Mouse (Mus musculus) liver, adult (tissue): Measurements from ENCODE around the gene Gdpd5.

Source experiments
- GATA4 ChIP-seq: IDR thresholded peaks from 2 replicates; pipeline ENCODE4 v1.6.1; 2014; ENCODE audit warnings: mild to moderate bottlenecking, low read length; ENCODE audit not compliant: insufficient replicate concordance

Gene Gdpd5

DNA sequence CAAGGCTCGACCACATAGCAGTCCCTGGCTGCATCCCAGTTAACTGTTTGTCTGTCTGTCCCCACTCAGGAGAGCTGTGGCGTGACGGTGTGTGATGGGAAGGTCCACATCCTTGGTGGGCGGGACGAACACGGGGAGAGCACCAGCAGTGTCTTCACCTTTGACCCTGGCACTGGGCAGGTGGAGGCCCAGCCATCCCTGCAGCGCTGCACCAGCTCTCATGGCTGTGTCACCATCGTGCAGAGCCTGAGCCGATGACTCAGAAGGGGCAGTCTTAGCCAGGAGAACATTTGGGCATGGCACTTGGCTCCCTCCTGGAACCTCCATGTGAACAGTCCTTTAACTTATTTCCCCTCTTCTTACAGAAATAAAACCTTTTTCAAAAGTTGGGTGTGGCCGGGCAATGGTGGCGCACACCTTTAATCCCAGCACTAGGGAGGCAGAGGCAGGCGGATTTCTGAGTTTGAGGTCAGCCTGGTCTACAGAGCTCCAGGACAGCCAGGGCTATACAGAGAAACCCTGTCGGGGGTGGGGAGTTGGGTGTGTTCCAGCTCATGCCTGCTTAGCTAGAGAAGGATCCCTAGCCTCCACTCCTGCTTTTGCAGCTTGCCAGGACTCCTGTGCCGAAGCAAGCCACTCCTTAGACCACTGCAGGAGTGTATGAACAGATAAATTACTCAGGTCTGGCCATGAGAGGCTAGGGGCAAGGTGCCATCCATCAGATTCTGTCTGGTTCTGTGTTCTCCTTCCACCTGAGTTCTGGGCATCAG lies 92.6 kb downstream of the Gdpd5 start:
- no peak for TF ChIP-seq GATA4

DNA sequence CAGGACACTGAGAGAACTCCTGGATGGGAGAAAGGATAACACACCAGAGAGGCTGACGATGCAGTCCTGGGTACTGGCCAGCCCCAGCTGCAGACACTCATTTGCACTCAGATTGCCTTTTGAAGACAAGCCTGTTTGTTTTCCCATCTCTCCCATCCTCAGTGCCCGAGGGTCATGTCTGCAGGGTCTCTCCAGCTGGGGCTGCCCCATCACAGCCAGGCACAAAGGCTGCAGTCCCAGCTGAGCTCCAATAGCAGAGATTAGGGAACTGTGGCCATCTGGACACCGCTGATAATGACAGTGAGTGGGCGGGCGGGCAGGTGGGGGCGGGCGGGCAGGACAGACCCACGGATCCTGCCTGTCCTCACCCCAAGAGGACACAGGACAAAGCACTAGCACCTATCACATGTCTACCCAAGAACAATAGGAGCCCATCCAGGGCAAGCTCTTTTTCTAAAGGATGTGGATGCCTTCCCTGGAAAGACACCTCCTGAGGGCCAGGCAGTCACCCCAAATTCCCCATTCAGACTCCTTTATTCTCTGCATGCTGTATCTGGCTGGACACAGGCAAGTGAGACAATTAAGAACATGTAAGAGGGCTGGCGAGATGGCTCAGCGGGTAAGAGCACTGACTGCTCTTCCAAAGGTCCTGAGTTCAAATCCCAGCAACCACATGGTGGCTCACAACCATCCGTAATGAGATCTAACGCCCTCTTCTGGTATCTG lies 93.8 kb downstream of the Gdpd5 start:
- TF ChIP-seq GATA4 = no peak

DNA sequence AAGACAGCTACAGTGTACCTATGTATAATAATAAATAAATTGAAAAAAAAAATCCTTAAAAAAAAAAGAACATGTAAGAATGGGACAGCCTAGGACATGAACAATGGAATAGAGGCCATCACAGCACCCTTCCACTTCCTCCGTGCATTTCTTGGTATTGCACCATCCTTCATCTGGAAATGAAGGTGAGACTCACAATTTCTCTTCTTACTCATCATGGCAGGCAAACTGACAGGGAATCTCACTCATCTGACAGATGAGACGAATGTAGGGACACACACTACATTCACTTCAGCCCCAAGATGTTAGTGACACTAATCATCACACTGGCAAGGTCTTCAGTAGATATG lies 94.3 kb downstream of the Gdpd5 start:
- TF ChIP-seq GATA4 = no peak

DNA sequence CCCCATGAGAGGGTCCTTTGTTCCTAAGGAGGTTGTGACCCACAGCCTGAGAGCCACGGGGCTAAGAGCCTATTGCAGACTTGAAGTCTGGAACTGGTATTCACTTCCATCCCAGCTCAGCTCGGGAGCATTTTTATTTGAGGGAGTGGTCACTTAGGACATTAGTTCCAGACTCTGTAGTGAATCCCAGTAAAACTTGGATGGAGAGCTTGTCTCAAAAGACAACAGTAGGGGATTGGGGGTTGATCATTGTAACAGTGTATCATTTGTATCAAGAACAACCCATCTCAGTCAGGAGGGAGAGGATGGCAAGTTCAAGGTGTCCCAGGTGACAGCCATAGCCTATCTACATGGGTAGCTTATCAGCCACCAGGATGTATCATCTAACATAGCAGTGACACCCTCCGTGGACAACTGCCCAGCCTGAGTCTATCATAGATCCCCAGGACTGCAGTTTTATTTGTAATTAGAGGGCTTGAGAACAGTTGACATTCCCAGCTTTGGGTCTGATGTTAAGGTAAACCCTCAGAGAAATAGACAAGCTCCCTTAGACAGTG lies 95.4 kb downstream of the Gdpd5 start:
- TF ChIP-seq GATA4 = no peak

DNA sequence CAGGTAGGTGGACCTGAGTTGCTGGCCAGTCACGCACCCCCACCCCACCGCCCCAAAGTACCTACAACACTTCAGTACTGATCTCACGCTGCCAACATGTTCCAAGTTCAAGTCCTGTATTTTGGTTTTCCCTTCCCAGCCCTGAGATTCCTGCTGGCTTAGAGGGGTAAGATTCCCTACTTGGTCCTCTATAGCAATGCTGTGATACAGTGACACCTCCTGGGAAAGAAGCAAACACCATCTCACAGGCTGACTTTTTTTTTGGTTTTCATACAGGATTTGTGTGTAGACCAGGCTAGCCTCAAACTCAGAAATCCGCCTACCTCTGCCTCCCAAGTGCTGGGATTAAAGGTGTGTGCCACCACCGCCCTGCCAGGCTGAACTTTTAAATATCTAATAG lies 96.0 kb downstream of the Gdpd5 start:
- TF ChIP-seq GATA4 = no peak

DNA sequence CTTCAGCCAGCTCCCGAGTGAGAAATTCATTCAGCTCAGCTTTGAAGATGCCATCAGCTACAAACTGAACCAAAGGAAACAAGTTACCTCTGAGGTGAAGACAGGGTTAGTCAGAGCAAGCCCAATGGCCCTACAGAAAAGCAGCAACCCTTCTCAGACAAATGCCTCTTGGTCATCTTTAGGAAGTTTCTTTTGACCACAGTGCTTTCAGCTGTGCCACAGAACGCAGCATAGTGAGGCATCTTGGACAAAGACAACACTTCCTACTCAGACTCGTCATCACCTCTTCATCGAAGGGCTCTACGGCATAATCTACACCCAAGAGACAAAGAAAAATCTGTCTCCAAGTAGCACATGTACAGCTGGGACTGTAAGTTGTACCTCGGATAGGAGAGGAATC lies 101.4 kb downstream of the Gdpd5 start:
- no peak for TF ChIP-seq GATA4

DNA sequence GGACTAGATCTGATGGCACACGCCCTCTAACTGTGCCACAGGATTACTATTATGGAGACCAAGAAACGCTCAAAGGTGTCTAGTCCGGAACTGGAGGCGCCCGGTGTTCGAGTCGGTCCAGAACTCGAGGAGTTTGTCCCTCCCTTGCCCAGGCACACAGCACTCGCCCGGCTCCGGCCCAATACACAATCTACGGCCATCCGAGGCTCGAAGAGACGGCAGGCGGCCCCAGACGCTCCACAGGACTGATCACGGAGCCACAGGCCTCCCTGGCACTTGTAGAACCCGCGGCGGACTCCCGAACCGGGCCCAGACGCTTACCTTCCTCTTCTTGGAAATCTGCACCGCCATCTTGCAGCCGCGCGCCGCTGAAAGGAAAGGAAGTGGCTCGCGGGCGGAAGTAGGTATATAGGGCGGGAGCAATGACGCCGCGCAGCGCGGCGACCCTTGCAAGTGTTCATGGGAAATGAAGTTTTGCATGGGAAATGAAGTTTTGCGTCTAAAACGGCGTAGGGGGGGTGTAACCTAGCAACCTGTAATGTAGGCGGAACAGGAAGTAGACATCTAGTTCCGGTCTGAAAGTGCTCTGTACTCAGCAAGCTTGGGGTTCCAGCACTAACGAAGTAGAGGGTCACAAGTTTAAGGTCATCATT lies 102.2 kb downstream of the Gdpd5 start, which contains the start of gene Rps3:
Gene Rps3 (minus strand): TSS at position 468 of the 653 bp plus-strand sequence.
- peak; percentile 61; the same call in 1 of the 2 replicates for TF ChIP-seq GATA4

DNA sequence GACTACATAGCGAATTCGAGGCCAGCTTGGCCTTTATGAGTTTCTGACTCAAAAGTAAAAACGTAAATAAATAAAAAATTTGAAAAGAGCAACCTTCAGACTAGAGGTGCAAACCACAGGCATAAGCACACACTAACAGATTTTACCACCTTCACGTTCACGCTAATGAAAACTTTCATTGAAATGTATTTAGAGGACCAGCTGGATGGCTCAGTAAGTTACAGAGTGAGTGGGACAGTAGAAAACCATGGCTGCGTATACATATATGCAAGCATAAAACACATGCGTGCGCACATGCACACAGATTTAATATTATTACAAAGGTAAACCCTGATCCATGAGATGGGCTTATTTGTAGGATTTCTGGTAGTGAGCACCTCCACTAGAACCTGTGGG lies 102.7 kb downstream of the Gdpd5 start:
- no peak for TF ChIP-seq GATA4

DNA sequence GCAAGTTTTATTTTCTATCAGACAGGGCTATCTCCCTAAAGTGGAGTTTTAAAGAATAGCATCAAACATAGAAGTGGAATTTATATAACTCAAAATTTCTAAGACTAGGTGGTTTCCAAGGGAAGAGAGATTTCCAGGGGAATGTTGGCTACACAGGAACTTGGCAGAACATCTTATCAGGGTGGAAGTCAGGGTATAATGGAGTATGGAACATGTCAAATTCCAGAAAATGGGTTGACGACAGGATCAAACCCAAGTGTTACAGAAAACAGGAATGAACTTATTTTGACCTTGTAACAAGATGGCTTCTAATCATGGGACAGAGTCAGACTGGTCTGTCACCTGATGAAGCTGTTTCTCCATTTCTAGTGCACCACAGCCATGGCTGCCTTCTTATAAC lies 103.5 kb downstream of the Gdpd5 start:
- TF ChIP-seq GATA4 = peak; percentile 60; the same call in 1 of the 2 replicates

DNA sequence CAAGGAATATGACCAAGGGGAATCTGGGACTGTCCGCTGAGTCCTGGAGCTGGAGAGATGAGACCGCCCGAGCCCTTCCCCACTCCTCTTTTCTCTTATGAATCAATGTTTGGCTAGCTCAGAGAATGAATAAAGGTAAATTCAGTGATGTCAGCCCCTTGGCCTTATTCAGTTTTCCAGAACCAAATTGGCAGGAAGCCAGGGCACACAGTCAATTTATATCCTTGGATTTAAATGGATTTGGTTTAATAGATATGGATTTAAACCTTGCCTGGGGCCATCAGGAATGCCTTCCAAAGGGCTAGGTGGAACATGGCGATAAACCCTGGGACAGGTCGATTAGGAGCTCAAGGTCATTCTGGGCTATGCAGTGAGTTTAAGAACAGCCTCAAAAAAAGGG lies 108.5 kb downstream of the Gdpd5 start:
- no peak for TF ChIP-seq GATA4

DNA sequence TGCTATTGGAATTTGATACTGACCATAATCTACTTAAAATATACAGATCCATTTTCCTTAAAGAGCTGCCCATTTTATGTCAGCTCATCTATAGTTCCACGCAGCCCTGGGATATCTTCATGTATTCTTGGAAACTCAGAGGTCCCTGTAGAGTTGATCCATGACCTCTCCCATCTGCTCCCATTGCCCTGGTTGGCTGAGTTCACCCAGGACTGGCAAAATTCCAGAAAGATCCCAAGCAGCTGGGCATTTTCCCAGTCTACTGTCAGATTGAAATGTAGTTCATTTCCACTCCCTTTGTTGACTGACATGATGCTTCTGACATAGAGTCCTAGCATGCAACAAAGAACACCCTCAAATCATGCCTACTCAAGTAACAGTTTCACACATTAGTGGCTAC lies 117.9 kb downstream of the Gdpd5 start:
- TF ChIP-seq GATA4 = no peak

DNA sequence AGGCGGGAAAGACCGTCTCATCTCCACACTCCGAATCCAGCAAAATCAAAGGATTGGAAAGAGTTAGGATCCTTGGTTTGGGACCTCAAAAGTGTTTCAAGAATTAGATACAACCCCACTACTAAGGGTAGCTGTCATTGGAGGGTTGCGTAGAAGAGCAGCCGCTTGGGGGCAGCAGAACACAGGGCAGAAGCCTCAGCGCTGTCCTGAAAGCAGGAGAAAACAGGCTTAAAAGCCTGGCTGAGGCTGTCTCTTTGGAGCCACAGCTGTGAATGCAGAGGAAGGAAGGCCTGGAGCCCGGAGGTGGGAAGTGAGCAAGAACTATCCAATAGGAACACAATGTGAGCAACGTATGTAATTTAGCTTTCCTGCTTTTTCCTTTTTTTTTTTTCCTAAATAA lies 119.0 kb downstream of the Gdpd5 start:
- TF ChIP-seq GATA4 = no peak

DNA sequence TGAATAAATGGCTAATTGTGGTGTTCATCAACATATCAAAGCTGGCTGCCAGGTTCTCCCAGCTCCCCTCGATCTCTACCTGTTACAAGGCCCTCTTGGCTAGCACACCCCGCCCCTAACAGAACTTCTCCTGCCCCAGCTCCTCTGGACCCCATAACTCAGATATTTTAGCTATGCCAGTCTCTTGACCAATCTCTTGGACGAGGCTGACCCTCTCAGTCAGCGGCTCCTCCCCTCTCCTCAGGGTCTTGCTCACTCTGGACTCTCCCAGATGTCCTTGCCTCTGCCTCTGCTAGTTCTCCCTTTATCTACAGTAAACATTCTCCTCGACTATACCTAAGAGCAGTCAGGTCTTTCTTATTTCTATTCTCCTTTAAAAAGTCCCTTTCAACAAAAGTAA lies 119.4 kb downstream of the Gdpd5 start:
- TF ChIP-seq GATA4 = no peak

DNA sequence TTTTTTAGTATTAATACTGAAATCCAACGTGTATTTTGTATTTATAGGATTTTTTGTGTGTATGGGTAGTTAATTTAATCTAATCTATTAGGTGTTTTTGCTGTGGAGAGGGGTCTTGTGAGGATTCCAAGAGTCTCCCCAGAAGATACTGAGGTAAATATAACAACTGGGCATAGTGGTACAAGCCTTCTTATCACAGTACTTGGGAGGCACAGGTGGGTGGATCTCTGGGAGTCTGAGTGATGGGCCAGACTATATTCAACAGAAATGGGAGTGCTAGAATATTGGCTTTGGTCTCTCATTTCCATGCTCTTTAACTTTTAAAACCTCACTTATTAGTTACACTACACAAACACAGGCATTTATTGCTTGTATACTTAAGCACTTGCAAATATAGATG lies 119.9 kb downstream of the Gdpd5 start:
- no peak for TF ChIP-seq GATA4

DNA sequence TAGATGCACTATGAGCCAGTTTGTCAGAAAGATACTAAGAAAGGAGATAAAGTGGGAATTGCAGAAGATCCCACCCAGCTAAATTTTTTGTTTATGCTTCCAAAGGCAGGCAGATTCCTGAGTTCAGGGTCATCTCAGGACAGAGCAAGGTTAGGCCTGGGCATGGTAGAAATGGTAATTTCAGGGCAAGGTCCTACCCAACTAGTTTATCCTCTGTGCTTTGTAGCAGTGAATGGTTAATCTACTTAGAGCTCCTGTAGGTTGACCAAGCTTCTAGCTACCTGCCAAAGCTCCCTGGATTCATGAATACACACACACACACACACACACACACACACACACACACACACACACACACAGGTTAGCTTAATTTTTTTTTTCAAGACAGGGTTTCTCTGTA lies 123.3 kb downstream of the Gdpd5 start:
- no peak for TF ChIP-seq GATA4

DNA sequence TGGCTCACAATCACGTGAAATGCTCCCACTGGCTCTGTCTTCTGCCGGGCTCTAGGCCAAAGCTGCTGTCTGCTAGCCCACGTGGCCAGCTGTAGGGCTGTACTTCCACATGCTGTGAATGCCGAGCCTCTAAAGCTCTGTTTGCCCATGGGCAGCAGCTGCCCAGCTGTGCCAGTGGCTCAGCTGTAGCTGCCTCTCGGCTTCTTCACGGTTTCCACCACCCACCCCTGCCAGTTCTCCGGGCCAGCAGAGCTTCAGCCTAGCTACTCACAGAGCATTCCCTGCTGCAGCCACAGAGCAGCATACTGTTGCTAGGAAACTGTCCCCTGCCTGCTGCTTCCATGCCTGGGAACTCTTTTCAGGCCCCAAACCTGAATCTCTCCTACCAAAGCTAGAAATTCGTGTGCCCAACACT lies 128.9 kb downstream of the Gdpd5 start:
- no peak for TF ChIP-seq GATA4
